Mouse (Mus musculus) stomach, postnatal 0 days (tissue): Measurements from ENCODE around the gene Stpg3. TPM values are rescaled to one million over a fixed set of nuclear protein-coding genes. Genes with fewer than 3 reads are reported as not detected.
A peak's percentile ranks its signal among the peaks of the same experiment; 100 is the strongest.

ENCODE experiments used
- ATAC-seq: fragments of 200-750 bp; cut with Nextera tagmentation; 2 replicates; pipeline ENCODE4 v1.8.0; 2017; ENCODE audit not compliant: low FRiP score, low TSS enrichment
- DNase-seq: peaks from one replicate; pipeline ENCODE4 v3.0.0-alpha.2; 2016; ENCODE audit warnings: low spot score
- H3K27ac ChIP-seq: fragments of 300-500 bp; sonication (generic); replicated peaks from 2 replicates; pipeline ENCODE4 v1.5.1; 2014; ENCODE audit warnings: mild to moderate bottlenecking, control low read depth
- H3K27me3 ChIP-seq: fragments of 300-500 bp; sonication (generic); 2 replicates; pipeline ENCODE4 v1.6.1; 2014; ENCODE audit warnings: low read length; ENCODE audit not compliant: control insufficient read depth, insufficient read depth
- H3K36me3 ChIP-seq: fragments of 300-500 bp; sonication (generic); 2 replicates; pipeline ENCODE4 v1.6.1; 2014; ENCODE audit warnings: low read length, mixed read lengths; ENCODE audit not compliant: control insufficient read depth, insufficient read depth
- H3K4me1 ChIP-seq: fragments of 300-500 bp; sonication (generic); replicated peaks from 2 replicates; pipeline ENCODE4 v1.6.1; 2014; ENCODE audit warnings: antibody characterized with exemption; ENCODE audit not compliant: control insufficient read depth, insufficient read depth
- H3K4me2 ChIP-seq: fragments of 300-500 bp; sonication (generic); replicated peaks from 2 replicates; pipeline ENCODE4 v1.6.1; 2014; ENCODE audit warnings: low read depth, mild to moderate bottlenecking, control low read depth, moderate library complexity
- H3K4me3 ChIP-seq: fragments of 300-500 bp; sonication (generic); 2 replicates; pipeline ENCODE4 v1.5.1; 2014; ENCODE audit warnings: low read depth, low read length, control low read depth
- H3K9ac ChIP-seq: fragments of 300-500 bp; sonication (generic); 2 replicates; pipeline ENCODE4 v1.6.1; 2014; ENCODE audit warnings: mild to moderate bottlenecking, low read length, control low read depth, mixed read lengths
- H3K9me3 ChIP-seq: fragments of 300-500 bp; sonication (generic); 2 replicates; pipeline ENCODE4 v1.6.1; 2016; ENCODE audit warnings: low read length; ENCODE audit not compliant: control insufficient read depth
- CTCF ChIP-seq: IDR thresholded peaks from 2 replicates; pipeline ENCODE4 v1.5.1; 2016; ENCODE audit warnings: antibody characterized with exemption, low read depth, mild to moderate bottlenecking, moderate library complexity
- EP300 ChIP-seq: optimal IDR thresholded peaks from 2 replicates; pipeline ENCODE3; 2016; ENCODE audit warnings: antibody characterized with exemption
- WGBS: fragments of 180-500 bp; shearing (Covaris S2); extraction: QIAGEN DNeasy Blood & Tissue Kit; methylation state at CpG from one replicate; pipeline ENCODE4 v1.1.7; 2014; 5-methylcytosine and 5-hydroxymethylcytosine counted together
- polyA plus RNA-seq: library from polyadenylated mRNA; unstranded; fragments of >200 nt; fragmentation: Nextera tagmentation; extraction: Ambion mirVana; gene quantifications from 2 replicates; pipeline ENCODE4 v1.2.1, GENCODE M21; 2015

The Stpg3 gene
- polyA plus RNA-seq, 1 experiment from 2014 or later = not detected

DNA sequence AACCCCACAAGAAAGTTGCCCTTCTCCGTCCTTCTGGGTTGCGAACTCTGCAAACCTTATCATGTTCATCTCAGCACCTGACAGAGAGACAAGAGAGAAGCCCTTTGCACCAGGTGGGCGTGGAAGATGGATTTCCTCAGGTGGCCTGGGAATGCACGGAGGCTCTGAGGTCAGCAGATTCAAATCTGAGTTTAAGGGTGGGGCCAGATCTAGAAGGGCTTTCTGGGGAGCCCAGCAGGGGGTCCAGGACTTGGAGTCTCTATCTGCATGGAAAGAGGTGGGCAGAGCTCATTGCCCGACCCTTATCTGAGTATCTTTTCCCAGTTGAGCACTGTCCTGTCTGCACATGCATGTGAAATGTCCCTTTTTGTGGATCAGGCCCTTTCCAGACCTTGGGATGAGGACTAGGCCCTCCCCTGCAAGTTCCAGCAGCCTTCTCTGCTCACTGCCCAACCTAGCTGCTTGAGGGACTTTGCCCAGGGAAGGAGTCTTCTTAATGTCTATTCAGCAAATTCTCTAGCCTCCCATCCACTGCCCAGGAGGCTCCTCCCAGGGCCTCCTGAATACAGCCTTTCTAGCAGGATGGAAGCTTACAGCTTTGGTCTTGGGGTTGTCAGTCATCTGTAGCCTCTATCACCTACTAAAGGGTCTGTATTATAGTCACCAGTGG is 20.2 kb upstream of the Stpg3 start:
- no peak for ATAC-seq
- Histone ChIP-seq H3K4me2 (no peak overlapping the region), H3K4me3 (no peak overlapping the region), H3K9ac (0 out of 2 replicates have a peak overlapping the region, but pooled peaks have one; percentile 4), H3K36me3 (no peaks in the 10 kb centered on the region), H3K4me1 (no peaks in the 10 kb centered on the region), H3K27me3 (no peaks in the 10 kb centered on the region), H3K27ac (no peak overlapping the region), H3K9me3 (no peaks in the 10 kb centered on the region)
- no peak for DNase-seq
- no peak for TF ChIP-seq CTCF
- TF ChIP-seq EP300 = no peak
- WGBS = 52% methylated on average over 5 of the region's 5 CpGs

- Histone ChIP-seq H3K9me3 (no peaks in the 10 kb centered on the region), H3K4me3 (no peak within 1 kb of the TSS), H3K27ac (no peak within 1 kb of the TSS), H3K4me2 (no peak within 1 kb of the TSS), H3K27me3 (no peaks in the 10 kb centered on the region), H3K4me1 (no peaks in the 10 kb centered on the region), H3K9ac (0 out of 2 replicates have a peak within 1 kb of the TSS, but pooled peaks have one; percentile 4), H3K36me3 (no peaks in the 10 kb centered on the region)
- TF ChIP-seq EP300 = no peak
- TF ChIP-seq CTCF = no peak
- WGBS = 67% methylated on average over 3 of the region's 3 CpGs
- DNase-seq = no peak
- ATAC-seq = no peak
These were observed 19.6 kb upstream of the Stpg3 start, which contains the start of gene Slc34a3 for GRCm38 (mm10) chr2:25234050-25234449. Gene Slc34a3, minus strand, starts transcription at chr2:25234364.

- H3K4me2 ChIP-seq = no peak overlapping the region
These were observed 19.0 kb upstream of the Stpg3 start for GRCm38 (mm10) chr2:25233421-25233820.

GRCm38 (mm10) chr2:25231038-25231437 is 16.6 kb upstream of the Stpg3 start:
- no peaks in the 10 kb centered on the region for H3K36me3 ChIP-seq
- no peak for TF ChIP-seq EP300
- no peak for TF ChIP-seq CTCF
- no peaks in the 10 kb centered on the region for H3K9me3 ChIP-seq
- no peak for ATAC-seq
- no peak overlapping the region for H3K4me3 ChIP-seq
- no peaks in the 10 kb centered on the region for H3K4me1 ChIP-seq
- WGBS = 63% methylated on average over 12 of the region's 12 CpGs
- H3K9ac ChIP-seq = no peak overlapping the region
- no peaks in the 10 kb centered on the region for H3K27me3 ChIP-seq
- no peak overlapping the region for H3K27ac ChIP-seq
- H3K4me2 ChIP-seq = no peak overlapping the region
- no peak for DNase-seq

More at GRCm38 (mm10) chr2:25233421-25233820, 19.0 kb upstream of the Stpg3 start:
- H3K27ac ChIP-seq = no peak overlapping the region
- H3K9me3 ChIP-seq = no peaks in the 10 kb centered on the region
- whole genome bisulfite sequencing = 75% methylated on average over 4 of the region's 4 CpGs
- H3K27me3 ChIP-seq = no peaks in the 10 kb centered on the region
- DNase-seq (no peak), ATAC-seq (no peak)
- no peak overlapping the region for H3K9ac ChIP-seq
- TF ChIP-seq CTCF (no peak), EP300 (no peak)
- no peaks in the 10 kb centered on the region for H3K4me1 ChIP-seq
- no peaks in the 10 kb centered on the region for H3K36me3 ChIP-seq
- H3K4me3 ChIP-seq = no peak overlapping the region

DNA sequence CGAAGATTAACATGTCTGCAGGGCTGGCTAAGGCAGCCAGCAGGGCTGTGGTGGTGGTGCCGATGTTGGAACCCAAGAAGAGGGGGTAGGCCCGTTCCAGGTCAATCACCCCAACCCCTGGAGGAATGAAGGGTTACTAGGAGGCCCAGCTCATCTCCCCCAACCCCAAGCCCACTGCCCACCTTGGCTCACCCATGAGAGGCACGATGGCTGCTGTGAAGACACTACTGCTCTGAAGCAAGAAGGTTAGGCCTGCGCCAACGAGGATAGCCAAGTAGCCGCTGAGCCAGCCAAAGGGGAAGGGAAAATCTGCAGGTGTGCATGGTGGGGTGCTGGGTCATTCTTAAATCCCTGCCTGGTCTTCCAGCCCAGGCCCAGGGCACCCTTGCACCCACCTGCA is 16.1 kb upstream of the Stpg3 start:
- Histone ChIP-seq H3K4me1 (no peaks in the 10 kb centered on the region), H3K27ac (no peak overlapping the region), H3K27me3 (no peaks in the 10 kb centered on the region), H3K9me3 (no peaks in the 10 kb centered on the region), H3K4me3 (no peak overlapping the region), H3K36me3 (no peaks in the 10 kb centered on the region), H3K9ac (no peak overlapping the region), H3K4me2 (no peak overlapping the region)
- ATAC-seq (no peak), DNase-seq (no peak)
- WGBS = 88% methylated on average over 7 of the region's 7 CpGs
- no peak for TF ChIP-seq EP300
- TF ChIP-seq CTCF = no peak

DNA sequence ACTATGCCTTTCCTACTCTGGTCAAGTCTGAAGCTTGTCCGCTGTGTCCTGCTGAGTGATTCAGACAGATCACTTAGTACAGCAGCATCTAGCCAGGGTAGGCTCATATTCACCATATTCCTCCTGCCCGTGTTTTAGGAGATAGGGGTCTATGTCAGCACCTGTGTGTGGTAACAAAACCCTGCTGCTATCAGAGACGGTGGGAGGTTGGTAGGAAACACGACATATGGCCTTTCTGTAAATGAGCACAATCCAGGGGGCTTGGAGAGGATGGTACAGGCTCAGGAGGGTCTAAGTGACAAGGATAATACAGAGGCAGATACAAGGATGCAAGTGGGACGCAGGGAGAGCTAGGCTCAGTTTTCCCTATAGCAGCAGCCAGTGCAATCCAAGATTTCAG is 15.1 kb upstream of the Stpg3 start:
- Histone ChIP-seq H3K9ac (no peak overlapping the region), H3K4me3 (no peak overlapping the region), H3K9me3 (no peaks in the 10 kb centered on the region), H3K27ac (no peak overlapping the region), H3K4me2 (no peak overlapping the region), H3K27me3 (no peaks in the 10 kb centered on the region), H3K4me1 (no peaks in the 10 kb centered on the region), H3K36me3 (no peaks in the 10 kb centered on the region)
- no peak for TF ChIP-seq CTCF
- TF ChIP-seq EP300 = no peak
- no peak for DNase-seq
- ATAC-seq = no peak
- WGBS = 82% methylated on average over 5 of the region's 5 CpGs
